Mouse (Mus musculus): ENCODE results near the gene Slc9a3r1.

DNA sequence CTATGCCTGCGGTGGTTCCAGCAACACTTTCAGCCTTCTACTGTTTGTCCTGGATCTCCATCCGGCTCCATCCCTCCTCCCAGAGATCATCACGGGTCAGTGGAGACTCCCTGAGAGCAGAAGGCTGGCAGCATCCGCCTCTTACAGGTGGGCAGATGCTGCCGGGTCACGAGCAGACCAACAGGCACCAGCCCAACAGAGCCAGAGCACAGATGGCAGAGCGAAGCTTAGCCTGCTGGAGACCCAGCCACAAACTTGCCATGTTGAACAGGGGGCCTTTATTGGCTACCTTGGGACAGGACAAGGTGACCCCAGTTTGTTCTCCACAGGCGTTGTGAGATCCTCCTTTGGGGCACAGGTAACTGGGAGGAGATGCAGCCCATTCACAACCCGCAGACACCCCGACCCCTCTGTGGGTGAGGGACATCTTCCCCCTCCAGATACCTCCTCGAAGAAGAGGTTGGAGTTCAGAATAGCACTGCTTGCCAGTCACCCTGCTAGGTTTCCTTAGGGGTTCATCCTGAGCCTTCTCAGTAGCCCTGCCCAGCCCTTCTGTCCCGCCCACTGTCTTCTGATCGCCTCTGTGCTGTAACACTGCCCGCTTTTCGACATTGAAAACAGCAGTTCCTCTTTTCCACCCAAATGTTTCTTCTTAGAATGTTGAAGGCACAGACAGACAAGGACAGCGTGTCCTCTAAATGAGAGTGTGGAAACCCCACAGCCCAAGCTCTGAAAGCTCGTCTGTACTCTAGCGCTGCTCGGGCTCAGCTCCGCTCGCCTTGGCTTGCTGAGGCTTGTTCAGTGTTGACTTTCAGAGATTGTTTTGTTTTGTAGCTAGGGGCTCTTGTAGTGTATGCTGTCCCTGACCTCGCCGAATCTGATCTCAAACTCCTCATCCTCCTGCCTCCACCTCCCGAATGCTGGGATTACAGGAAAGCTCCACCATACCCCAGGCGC is 45.9 kb downstream of the Slc9a3r1 start:
- TF ChIP-seq EP300 (IDR thresholded peaks at IDR 0.05) (no peak), CTCF (IDR thresholded peaks at IDR 0.05) (no peak)

Data from lung, postnatal 0 days (tissue).